Mouse (Mus musculus) spleen, adult 18-20 months (tissue): ENCODE results near the gene Brd3.
"Not testable (repeated sequence)": the region's sequence is repeated elsewhere in the genome, so short reads cannot be mapped to it uniquely, and the experiment has no call there.

ENCODE experiments used
- DNase-seq, 2 experiments: peaks; one replicate each; pipeline ENCODE4 v3.0.0; 2022; ENCODE audit warnings: mixed read lengths in 2 of 2

Brd3 gene

GRCm38 (mm10) chr2:27507562-27507961 lies at the start of gene Brd3:
Gene Brd3 (minus strand): TSS chr2:27507662.
- DNase-seq: no peak

- no peak for DNase-seq
These were observed 49.5 kb upstream of the Brd3 start for GRCm38 (mm10) chr2:27556921-27557320.

GRCm38 (mm10) chr2:27554308-27554707 lies 46.8 kb upstream of the Brd3 start:
- no peak for DNase-seq

GRCm38 (mm10) chr2:27552620-27553287 lies 45.3 kb upstream of the Brd3 start:
- peak in 1 of 2 experiments; percentile 53 for DNase-seq

GRCm38 (mm10) chr2:27548664-27549369 lies 41.4 kb upstream of the Brd3 start:
- DNase-seq: no peak

- DNase-seq: no peak
These were observed 40.5 kb upstream of the Brd3 start for GRCm38 (mm10) chr2:27547986-27548385.

- no peak for DNase-seq
These were observed 39.9 kb upstream of the Brd3 start for GRCm38 (mm10) chr2:27547326-27547725.

- not testable (repeated sequence) for DNase-seq
These were observed 38.6 kb upstream of the Brd3 start for GRCm38 (mm10) chr2:27546041-27546440.

- not testable (repeated sequence) for DNase-seq
These were observed 38.1 kb upstream of the Brd3 start for GRCm38 (mm10) chr2:27545517-27545916.

- no peak for DNase-seq
These were observed 37.2 kb upstream of the Brd3 start for GRCm38 (mm10) chr2:27544613-27545012.

- no peak for DNase-seq
These were observed 33.8 kb upstream of the Brd3 start for GRCm38 (mm10) chr2:27541225-27541624.

- no peak for DNase-seq
These were observed 33.0 kb upstream of the Brd3 start for GRCm38 (mm10) chr2:27540515-27540836.

- peak; percentile 86 to 89 for DNase-seq
These were observed 32.5 kb upstream of the Brd3 start for GRCm38 (mm10) chr2:27539772-27540514.

- no peak for DNase-seq
These were observed 31.9 kb upstream of the Brd3 start for GRCm38 (mm10) chr2:27539336-27539735.

GRCm38 (mm10) chr2:27538455-27539330 lies 31.2 kb upstream of the Brd3 start:
- not testable (repeated sequence) for DNase-seq

- no peak for DNase-seq
These were observed 10.8 kb upstream of the Brd3 start for GRCm38 (mm10) chr2:27518283-27518682.

- no peak for DNase-seq
These were observed 8.8 kb upstream of the Brd3 start for GRCm38 (mm10) chr2:27516289-27516688.

- no peak for DNase-seq
These were observed 8.1 kb upstream of the Brd3 start for GRCm38 (mm10) chr2:27515341-27516166.

- DNase-seq: peak; percentile 95 to 97
These were observed 7.3 kb upstream of the Brd3 start, which contains the start of gene Wdr5 for GRCm38 (mm10) chr2:27514639-27515328. Gene Wdr5 (plus strand): TSS chr2:27515157.

GRCm38 (mm10) chr2:27513861-27514260 lies 6.4 kb upstream of the Brd3 start:
- DNase-seq: no peak

GRCm38 (mm10) chr2:27512909-27513308 lies 5.4 kb upstream of the Brd3 start:
- DNase-seq: no peak
